Mouse (Mus musculus) limb, embryonic 12.5 days (tissue): Measurements from ENCODE around the gene Agtrap. TPM values are rescaled to one million over a fixed set of nuclear protein-coding genes. Genes with fewer than 3 reads are reported as not detected.
"Not testable (repeated sequence)": the region's sequence is repeated elsewhere in the genome, so short reads cannot be mapped to it uniquely, and the experiment has no call there.

Source experiments
- ATAC-seq: fragments of 200-750 bp; cut with Nextera tagmentation; 2 replicates; pipeline ENCODE4 v1.8.0; 2017; ENCODE audit warnings: low read depth, moderate TSS enrichment; ENCODE audit not compliant: insufficient number of reproducible peaks, insufficient read depth, low FRiP score, low TSS enrichment
- H3K27ac ChIP-seq: fragments of 300-500 bp; sonication (generic); 2 replicates; pipeline ENCODE4 v1.5.1; 2016; ENCODE audit warnings: mild to moderate bottlenecking, moderate library complexity
- H3K27me3 ChIP-seq: fragments of 300-500 bp; sonication (generic); 2 replicates; pipeline ENCODE4 v1.6.1; 2016; ENCODE audit warnings: mild to moderate bottlenecking, moderate library complexity
- H3K36me3 ChIP-seq: fragments of 300-500 bp; sonication (generic); 2 replicates; pipeline ENCODE4 v1.6.1; 2016; ENCODE audit warnings: mild to moderate bottlenecking, moderate library complexity
- H3K4me1 ChIP-seq: fragments of 300-500 bp; sonication (generic); replicated peaks from 2 replicates; pipeline ENCODE4 v1.6.1; 2016
- H3K4me2 ChIP-seq: fragments of 300-500 bp; sonication (generic); 2 replicates; pipeline ENCODE4 v1.6.1; 2016; ENCODE audit warnings: mild to moderate bottlenecking, moderate library complexity
- H3K4me3 ChIP-seq: fragments of 300-500 bp; sonication (generic); replicated peaks from 2 replicates; pipeline ENCODE4 v1.5.1; 2016; ENCODE audit warnings: mild to moderate bottlenecking
- H3K9ac ChIP-seq: fragments of 300-500 bp; sonication (generic); replicated peaks from 2 replicates; pipeline ENCODE4 v1.6.1; 2016; ENCODE audit warnings: mild to moderate bottlenecking, moderate library complexity
- H3K9me3 ChIP-seq: fragments of 300-500 bp; sonication (generic); 2 replicates; pipeline ENCODE4 v1.6.1; 2016; ENCODE audit warnings: mild to moderate bottlenecking, moderate library complexity
- WGBS: fragments of 180-500 bp; shearing (Covaris S2); methylation state at CpG from one replicate; pipeline ENCODE4 v1.1.7; 2016; 5-methylcytosine and 5-hydroxymethylcytosine counted together
- polyA plus RNA-seq: library from polyadenylated mRNA; unstranded; fragments of >200 nt; fragmentation: Nextera tagmentation; extraction: Ambion mirVana; gene quantifications from 2 replicates; pipeline ENCODE4 v1.2.1, GENCODE M21; 2016

The Agtrap gene
- polyA plus RNA-seq, 1 experiment from 2014 or later, result 12.0 TPM

GRCm38 (mm10) chr4:148121362-148121761 is 33.5 kb upstream of the Agtrap start:
- no peaks in the 10 kb centered on the region for H3K36me3 ChIP-seq
- H3K27ac ChIP-seq, result peak overlapping the region; percentile 83
- WGBS, result 86% methylated on average over 4 of the region's 4 CpGs

GRCm38 (mm10) chr4:148120555-148120954 is 32.7 kb upstream of the Agtrap start:
- Histone ChIP-seq H3K36me3 (no peaks in the 10 kb centered on the region), H3K27ac (no peak overlapping the region), H3K4me3 (no peak overlapping the region), H3K4me2 (no peak overlapping the region), H3K27me3 (0 out of 2 replicates have a peak, but pooled peaks cover 1% of the 10 kb centered on the region), H3K9me3 (peaks cover 8% of the 10 kb centered on the region; the same call in 1 of the 2 replicates), H3K4me1 (peaks cover 30% of the 10 kb centered on the region), H3K9ac (no peak overlapping the region)
- WGBS, result 84% methylated on average over 9 of the region's 9 CpGs
- ATAC-seq, result no peak

More at GRCm38 (mm10) chr4:148121362-148121761, 33.5 kb upstream of the Agtrap start:
- Histone ChIP-seq H3K9ac (no peak overlapping the region), H3K4me1 (peaks cover 26% of the 10 kb centered on the region), H3K27me3 (no peaks in the 10 kb centered on the region), H3K4me2 (no peak overlapping the region), H3K9me3 (peaks cover 8% of the 10 kb centered on the region; the same call in 1 of the 2 replicates), H3K4me3 (no peak overlapping the region)
- no peak for ATAC-seq

- not testable (repeated sequence) for H3K4me3 ChIP-seq, H3K9me3 ChIP-seq, H3K9ac ChIP-seq, H3K36me3 ChIP-seq, H3K27me3 ChIP-seq, H3K27ac ChIP-seq, H3K4me2 ChIP-seq, ATAC-seq
- WGBS, result 91% methylated on average over 9 of the region's 9 CpGs
- H3K4me1 ChIP-seq, result peaks cover 32% of the 10 kb centered on the region
These were observed 31.7 kb upstream of the Agtrap start for GRCm38 (mm10) chr4:148119578-148119977.

GRCm38 (mm10) chr4:148117392-148117791 is 29.6 kb upstream of the Agtrap start:
- no peak overlapping the region for H3K9ac ChIP-seq
- no peak overlapping the region for H3K4me3 ChIP-seq
- H3K9me3 ChIP-seq, result peaks cover 8% of the 10 kb centered on the region; the same call in 1 of the 2 replicates
- ATAC-seq, result no peak
- WGBS, result 70% methylated on average over 4 of the region's 4 CpGs
- 0 out of 2 replicates have a peak, but pooled peaks cover 4% of the 10 kb centered on the region for H3K27me3 ChIP-seq
- H3K4me2 ChIP-seq, result no peak overlapping the region
- no peak overlapping the region for H3K27ac ChIP-seq
- H3K36me3 ChIP-seq, result no peaks in the 10 kb centered on the region
- peaks cover 23% of the 10 kb centered on the region for H3K4me1 ChIP-seq

GRCm38 (mm10) chr4:148116657-148117056 is 28.8 kb upstream of the Agtrap start:
- WGBS, result 81% methylated on average over 4 of the region's 4 CpGs
- no peak overlapping the region for H3K27ac ChIP-seq
- no peak for ATAC-seq

GRCm38 (mm10) chr4:148115467-148115866 is 27.6 kb upstream of the Agtrap start:
- peak; percentile 29 for ATAC-seq
- 4% methylated on average over 15 of the region's 15 CpGs for WGBS
- Histone ChIP-seq H3K27ac (0 out of 2 replicates have a peak overlapping the region, but pooled peaks have one; percentile 18), H3K9me3 (peaks cover 8% of the 10 kb centered on the region; the same call in 1 of the 2 replicates), H3K27me3 (0 out of 2 replicates have a peak, but pooled peaks cover 4% of the 10 kb centered on the region), H3K9ac (no peak overlapping the region; the same call in 1 of the 2 replicates), H3K4me1 (peaks cover 11% of the 10 kb centered on the region), H3K36me3 (no peaks in the 10 kb centered on the region), H3K4me2 (peak overlapping the region; percentile 34), H3K4me3 (peak overlapping the region; percentile 1; the same call in 1 of the 2 replicates)

More at GRCm38 (mm10) chr4:148116657-148117056, 28.8 kb upstream of the Agtrap start:
- 0 out of 2 replicates have a peak, but pooled peaks cover 4% of the 10 kb centered on the region for H3K27me3 ChIP-seq
- H3K4me1 ChIP-seq, result peaks cover 16% of the 10 kb centered on the region
- H3K4me2 ChIP-seq, result no peak overlapping the region
- H3K4me3 ChIP-seq, result no peak overlapping the region
- no peaks in the 10 kb centered on the region for H3K36me3 ChIP-seq
- peaks cover 8% of the 10 kb centered on the region; the same call in 1 of the 2 replicates for H3K9me3 ChIP-seq
- H3K9ac ChIP-seq, result no peak overlapping the region

- ATAC-seq, result peak; percentile 64
- H3K27me3 ChIP-seq, result 0 out of 2 replicates have a peak, but pooled peaks cover 4% of the 10 kb centered on the region
- H3K27ac ChIP-seq, result 0 out of 2 replicates have a peak overlapping the region, but pooled peaks have one; percentile 18
- peaks cover 11% of the 10 kb centered on the region for H3K4me1 ChIP-seq
- peak overlapping the region; percentile 1; the same call in 1 of the 2 replicates for H3K4me3 ChIP-seq
- peaks cover 8% of the 10 kb centered on the region; the same call in 1 of the 2 replicates for H3K9me3 ChIP-seq
- 4% methylated on average over 15 of the region's 15 CpGs for WGBS
- peak overlapping the region; percentile 34 for H3K4me2 ChIP-seq
- no peaks in the 10 kb centered on the region for H3K36me3 ChIP-seq
- H3K9ac ChIP-seq, result no peak overlapping the region; the same call in 1 of the 2 replicates
These were observed 27.0 kb upstream of the Agtrap start for GRCm38 (mm10) chr4:148114758-148115391.

GRCm38 (mm10) chr4:148112519-148112918 is 24.7 kb upstream of the Agtrap start:
- WGBS, result 83% methylated on average over 12 of the region's 12 CpGs
- no peak overlapping the region for H3K4me2 ChIP-seq
- no peak overlapping the region for H3K27ac ChIP-seq
- no peaks in the 10 kb centered on the region for H3K36me3 ChIP-seq
- no peak for ATAC-seq
- H3K9ac ChIP-seq, result no peak overlapping the region
- H3K9me3 ChIP-seq, result peaks cover 8% of the 10 kb centered on the region; the same call in 1 of the 2 replicates
- H3K27me3 ChIP-seq, result peaks cover 24% of the 10 kb centered on the region
- peaks cover 19% of the 10 kb centered on the region for H3K4me1 ChIP-seq
- no peak overlapping the region for H3K4me3 ChIP-seq

GRCm38 (mm10) chr4:148109215-148109614 is 21.4 kb upstream of the Agtrap start:
- H3K9me3 ChIP-seq, result no peaks in the 10 kb centered on the region
- H3K27me3 ChIP-seq, result peaks cover 25% of the 10 kb centered on the region
- H3K4me1 ChIP-seq, result peaks cover 9% of the 10 kb centered on the region; the same call in 1 of the 2 replicates
- no peak overlapping the region for H3K4me3 ChIP-seq
- no peak overlapping the region for H3K9ac ChIP-seq
- ATAC-seq, result no peak
- H3K36me3 ChIP-seq, result no peaks in the 10 kb centered on the region
- no peak overlapping the region for H3K4me2 ChIP-seq
- 84% methylated on average over 5 of the region's 5 CpGs for WGBS
- H3K27ac ChIP-seq, result no peak overlapping the region

- Histone ChIP-seq H3K4me2 (no peak overlapping the region), H3K27ac (no peak overlapping the region), H3K4me3 (no peak overlapping the region), H3K36me3 (no peaks in the 10 kb centered on the region), H3K27me3 (peaks cover 25% of the 10 kb centered on the region), H3K9me3 (no peaks in the 10 kb centered on the region), H3K9ac (no peak overlapping the region), H3K4me1 (peaks cover 9% of the 10 kb centered on the region; the same call in 1 of the 2 replicates)
- 50% methylated on average over 7 of the region's 7 CpGs for WGBS
- ATAC-seq, result no peak
These were observed 20.8 kb upstream of the Agtrap start for GRCm38 (mm10) chr4:148108565-148109100.

GRCm38 (mm10) chr4:148107621-148108291 is 19.9 kb upstream of the Agtrap start:
- H3K4me3 ChIP-seq, result no peak overlapping the region
- H3K4me1 ChIP-seq, result peaks cover 9% of the 10 kb centered on the region; the same call in 1 of the 2 replicates
- H3K27ac ChIP-seq, result no peak overlapping the region
- WGBS, result 32% methylated on average over 22 of the region's 22 CpGs
- ATAC-seq, result no peak
- H3K9ac ChIP-seq, result no peak overlapping the region
- no peaks in the 10 kb centered on the region for H3K36me3 ChIP-seq
- H3K27me3 ChIP-seq, result peaks cover 25% of the 10 kb centered on the region
- peak overlapping the region; percentile 21 for H3K4me2 ChIP-seq
- H3K9me3 ChIP-seq, result no peaks in the 10 kb centered on the region
